Mouse (Mus musculus): ENCODE data around the gene Bcdin3d. TPM values are rescaled to one million over a fixed set of nuclear protein-coding genes. Genes with fewer than 3 reads are reported as not detected.

Bcdin3d gene
- polyA plus RNA-seq, 1 experiment from 2014 or later, result 12.6 TPM

- Histone ChIP-seq H3K4me3 (ENCODE audit: low read depth, low read length) (no peak overlapping the region), H3K36me3 (ENCODE audit: control insufficient read depth, insufficient read depth) (0 out of 2 replicates have a peak, but pooled peaks cover 5% of the 10 kb centered on the region), H3K27me3 (replicated peaks; ENCODE audit: control insufficient read depth, insufficient read depth, low read length) (0 out of 2 replicates have a peak, but pooled peaks cover under 1% of the 10 kb centered on the region), H3K27ac (ENCODE audit: low read depth, low read length) (no peak overlapping the region), H3K4me2 (replicated peaks; ENCODE audit: low read depth) (no peak overlapping the region), H3K4me1 (replicated peaks; ENCODE audit: control insufficient read depth, insufficient read depth, low read length) (no peaks in the 10 kb centered on the region), H3K9me3 (ENCODE audit: control insufficient read depth) (no peaks in the 10 kb centered on the region), H3K9ac (ENCODE audit: low read depth, low read length) (no peak overlapping the region)
- no peak for TF ChIP-seq CTCF (IDR thresholded peaks at IDR 0.05; ENCODE audit: low read depth)
- ATAC-seq, result no peak
- WGBS, result 83% methylated on average over 31 of the region's 31 CpGs
Measured at GRCm38 (mm10) chr15:99470224-99470761, 4.2 kb downstream of the Bcdin3d start.

- Histone ChIP-seq H3K4me2 (replicated peaks; ENCODE audit: low read depth) (no peak overlapping the region), H3K4me3 (ENCODE audit: low read depth, low read length) (no peak overlapping the region), H3K9me3 (ENCODE audit: control insufficient read depth) (no peaks in the 10 kb centered on the region), H3K9ac (ENCODE audit: low read depth, low read length) (no peak overlapping the region), H3K27me3 (replicated peaks; ENCODE audit: control insufficient read depth, insufficient read depth, low read length) (no peaks in the 10 kb centered on the region), H3K27ac (ENCODE audit: low read depth, low read length) (no peak overlapping the region), H3K4me1 (replicated peaks; ENCODE audit: control insufficient read depth, insufficient read depth, low read length) (no peaks in the 10 kb centered on the region), H3K36me3 (ENCODE audit: control insufficient read depth, insufficient read depth) (0 out of 2 replicates have a peak, but pooled peaks cover 5% of the 10 kb centered on the region)
- no peak for ATAC-seq
- TF ChIP-seq CTCF (IDR thresholded peaks at IDR 0.05; ENCODE audit: low read depth), result no peak
- WGBS, result 91% methylated on average over 4 of the region's 4 CpGs
Measured at GRCm38 (mm10) chr15:99469736-99470135, 4.8 kb downstream of the Bcdin3d start.

- Histone ChIP-seq H3K4me2 (replicated peaks; ENCODE audit: low read depth) (no peak overlapping the region), H3K36me3 (ENCODE audit: control insufficient read depth, insufficient read depth) (0 out of 2 replicates have a peak, but pooled peaks cover 5% of the 10 kb centered on the region), H3K27me3 (replicated peaks; ENCODE audit: control insufficient read depth, insufficient read depth, low read length) (no peaks in the 10 kb centered on the region), H3K4me3 (ENCODE audit: low read depth, low read length) (no peak overlapping the region), H3K4me1 (replicated peaks; ENCODE audit: control insufficient read depth, insufficient read depth, low read length) (no peaks in the 10 kb centered on the region), H3K9me3 (ENCODE audit: control insufficient read depth) (no peaks in the 10 kb centered on the region), H3K9ac (ENCODE audit: low read depth, low read length) (no peak overlapping the region), H3K27ac (ENCODE audit: low read depth, low read length) (no peak overlapping the region)
- WGBS, result 33% methylated on average over 3 of the region's 3 CpGs
- TF ChIP-seq CTCF (IDR thresholded peaks at IDR 0.05; ENCODE audit: low read depth), result peak; percentile 92
- ATAC-seq, result peak; percentile 57
Measured at GRCm38 (mm10) chr15:99469067-99469466, 5.5 kb downstream of the Bcdin3d start.

GRCm38 (mm10) chr15:99463194-99463593 is 11.3 kb downstream of the Bcdin3d start:
- TF ChIP-seq CTCF (IDR thresholded peaks at IDR 0.05; ENCODE audit: low read depth), result no peak
- no peak for ATAC-seq

GRCm38 (mm10) chr15:99457606-99458401 is 16.7 kb downstream of the Bcdin3d start, which contains the start of gene Nckap5l:
Nckap5l (minus strand) TSS chr15:99457748.
- Histone ChIP-seq H3K27me3 (replicated peaks; ENCODE audit: control insufficient read depth, insufficient read depth, low read length) (no peaks in the 10 kb centered on the region), H3K9ac (ENCODE audit: low read depth, low read length) (peak within 1 kb of the TSS; percentile 50), H3K4me1 (replicated peaks; ENCODE audit: control insufficient read depth, insufficient read depth, low read length) (no peaks in the 10 kb centered on the region), H3K27ac (ENCODE audit: low read depth, low read length) (peak within 1 kb of the TSS; percentile 72), H3K4me3 (ENCODE audit: low read depth, low read length) (peak within 1 kb of the TSS; percentile 69), H3K36me3 (ENCODE audit: control insufficient read depth, insufficient read depth) (no peaks in the 10 kb centered on the region), H3K9me3 (ENCODE audit: control insufficient read depth) (no peaks in the 10 kb centered on the region), H3K4me2 (replicated peaks; ENCODE audit: low read depth) (peak within 1 kb of the TSS; percentile 82)
- TF ChIP-seq CTCF (IDR thresholded peaks at IDR 0.05; ENCODE audit: low read depth), result no peak
- under 1% methylated on average over 42 of the region's 45 CpGs for WGBS
- ATAC-seq, result peak; percentile 92

More at GRCm38 (mm10) chr15:99463194-99463593, 11.3 kb downstream of the Bcdin3d start:
- H3K4me1 ChIP-seq (replicated peaks; ENCODE audit: control insufficient read depth, insufficient read depth, low read length), result no peaks in the 10 kb centered on the region
- H3K9ac ChIP-seq (ENCODE audit: low read depth, low read length), result no peak overlapping the region
- H3K4me3 ChIP-seq (ENCODE audit: low read depth, low read length), result no peak overlapping the region
- no peak overlapping the region for H3K4me2 ChIP-seq (replicated peaks; ENCODE audit: low read depth)
- no peaks in the 10 kb centered on the region for H3K9me3 ChIP-seq (ENCODE audit: control insufficient read depth)
- H3K36me3 ChIP-seq (ENCODE audit: control insufficient read depth, insufficient read depth), result no peaks in the 10 kb centered on the region
- 38% methylated on average over 13 of the region's 13 CpGs for WGBS
- no peak overlapping the region for H3K27ac ChIP-seq (ENCODE audit: low read depth, low read length)
- no peaks in the 10 kb centered on the region for H3K27me3 ChIP-seq (replicated peaks; ENCODE audit: control insufficient read depth, insufficient read depth, low read length)

GRCm38 (mm10) chr15:99456963-99457605 is 17.4 kb downstream of the Bcdin3d start:
- 3% methylated on average over 32 of the region's 43 CpGs for WGBS
- TF ChIP-seq CTCF (IDR thresholded peaks at IDR 0.05; ENCODE audit: low read depth), result no peak
- no peaks in the 10 kb centered on the region for H3K36me3 ChIP-seq (ENCODE audit: control insufficient read depth, insufficient read depth)
- H3K4me2 ChIP-seq (replicated peaks; ENCODE audit: low read depth), result peak overlapping the region; percentile 82
- no peaks in the 10 kb centered on the region for H3K4me1 ChIP-seq (replicated peaks; ENCODE audit: control insufficient read depth, insufficient read depth, low read length)
- peak; percentile 33 for ATAC-seq
- H3K9ac ChIP-seq (ENCODE audit: low read depth, low read length), result peak overlapping the region; percentile 50
- H3K9me3 ChIP-seq (ENCODE audit: control insufficient read depth), result no peaks in the 10 kb centered on the region
- H3K4me3 ChIP-seq (ENCODE audit: low read depth, low read length), result peak overlapping the region; percentile 69
- no peaks in the 10 kb centered on the region for H3K27me3 ChIP-seq (replicated peaks; ENCODE audit: control insufficient read depth, insufficient read depth, low read length)
- peak overlapping the region; percentile 72 for H3K27ac ChIP-seq (ENCODE audit: low read depth, low read length)
